Mouse (Mus musculus): ENCODE data around the gene Fstl3.
A peak's percentile ranks its signal among the peaks of the same experiment; 100 is the strongest.
"Not testable (repeated sequence)": the region's sequence is repeated elsewhere in the genome, so short reads cannot be mapped to it uniquely, and the experiment has no call there.

The Fstl3 gene

DNA sequence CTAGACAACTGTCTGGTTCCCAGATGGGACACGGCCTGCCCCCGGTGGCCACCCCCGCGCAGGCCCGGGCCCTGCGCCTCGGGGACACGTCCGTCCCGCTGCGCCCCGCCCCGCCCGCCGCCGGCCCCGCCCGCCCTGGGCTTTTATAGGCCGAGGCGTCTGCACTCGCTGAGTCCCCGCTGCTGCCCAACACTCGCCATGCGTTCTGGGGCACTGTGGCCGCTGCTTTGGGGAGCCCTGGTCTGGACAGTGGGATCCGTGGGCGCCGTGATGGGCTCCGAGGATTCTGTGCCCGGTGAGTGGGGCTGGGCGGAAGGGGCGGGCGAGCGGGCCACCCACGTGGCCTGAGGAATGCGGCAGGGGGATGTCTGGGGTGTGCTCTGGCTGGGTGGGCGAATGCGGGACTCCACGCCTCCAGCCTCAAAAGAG, at the start of gene Fstl3:
Gene Fstl3 (plus strand): TSS at position 170 of the 429 bp plus-strand sequence.
- no peak for DNase-seq (ENCODE audit: low spot score in 2 of 2)

DNA sequence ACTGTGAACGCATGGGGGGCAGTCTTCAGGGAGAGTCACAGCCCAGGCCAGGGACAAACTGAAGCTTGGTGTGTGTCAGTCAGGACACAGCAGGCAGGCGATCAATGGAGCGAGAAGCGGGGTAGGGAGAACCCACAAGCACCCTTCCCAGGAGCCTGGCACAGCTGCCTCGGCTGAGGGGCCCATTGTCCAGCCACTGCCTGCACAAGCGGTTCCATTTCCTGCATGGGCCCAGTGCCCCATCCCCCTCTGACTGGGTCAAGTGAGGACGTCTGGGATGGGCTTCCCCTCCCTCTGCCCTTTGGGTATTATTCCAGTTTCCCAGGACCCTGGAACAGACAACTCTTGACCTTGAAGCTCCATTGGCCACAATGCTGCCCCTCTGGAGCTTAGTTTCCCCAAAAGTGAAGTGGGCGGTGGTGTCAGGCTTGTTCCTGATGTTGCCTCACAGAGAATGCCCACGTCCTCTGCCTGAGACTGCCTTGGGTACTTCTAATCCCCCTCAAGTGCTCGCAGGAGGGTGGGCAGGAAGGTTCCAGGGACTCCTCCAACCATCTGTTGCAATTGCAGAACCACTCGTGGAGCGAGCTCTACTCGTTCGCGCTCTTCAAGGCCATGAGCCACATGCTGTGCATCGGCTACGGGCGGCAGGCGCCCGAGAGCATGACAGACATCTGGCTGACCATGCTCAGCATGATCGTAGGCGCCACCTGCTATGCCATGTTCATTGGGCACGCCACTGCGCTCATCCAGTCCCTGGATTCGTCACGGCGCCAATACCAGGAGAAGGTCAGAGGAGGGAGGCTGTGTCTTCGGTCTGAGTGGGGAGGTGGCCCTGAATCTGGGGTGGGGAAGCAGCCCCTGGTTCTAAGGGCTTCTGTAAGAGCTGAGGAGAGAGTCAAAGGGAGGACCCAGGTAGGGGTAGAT, 48.5 kb upstream of the Fstl3 start:
- DNase-seq (ENCODE audit: low spot score in 2 of 2): peak; percentile 52 to 67

DNA sequence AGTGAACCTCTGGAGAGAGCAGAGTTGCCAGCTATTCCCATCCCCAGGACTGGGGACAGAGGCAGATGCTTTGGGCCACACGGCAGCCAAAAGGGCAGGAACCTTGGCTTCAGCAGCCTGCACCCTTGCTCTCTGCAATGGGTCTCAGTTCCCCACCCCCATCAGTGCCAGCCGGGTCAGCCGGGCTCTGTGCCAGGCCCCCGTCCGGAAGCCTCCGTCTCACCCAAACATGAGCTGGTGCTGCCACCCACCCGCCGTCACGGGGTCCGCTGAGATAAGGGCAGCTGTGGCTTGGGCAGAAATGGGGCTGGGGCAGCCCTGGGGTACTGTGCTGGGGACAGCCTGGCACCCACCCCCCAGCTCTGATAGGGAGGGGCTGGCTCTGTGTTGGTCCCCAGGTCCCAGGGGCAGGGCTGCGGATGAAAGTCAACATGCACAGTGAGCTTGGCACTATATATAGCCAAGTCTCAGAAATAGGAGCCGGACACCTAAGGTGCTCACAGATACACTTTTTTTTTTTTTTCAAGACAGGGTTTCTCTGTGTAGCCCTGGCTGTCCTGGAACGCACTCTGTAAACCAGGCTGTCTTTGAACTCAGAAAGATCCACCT, 47.6 kb upstream of the Fstl3 start:
- DNase-seq (ENCODE audit: low spot score in 2 of 2): no peak

- peak; percentile 63 to 65 for DNase-seq (ENCODE audit: low spot score in 2 of 2)
Observed at GRCm38 (mm10) chr10:79732500-79732899, 44.6 kb upstream of the Fstl3 start.

DNA sequence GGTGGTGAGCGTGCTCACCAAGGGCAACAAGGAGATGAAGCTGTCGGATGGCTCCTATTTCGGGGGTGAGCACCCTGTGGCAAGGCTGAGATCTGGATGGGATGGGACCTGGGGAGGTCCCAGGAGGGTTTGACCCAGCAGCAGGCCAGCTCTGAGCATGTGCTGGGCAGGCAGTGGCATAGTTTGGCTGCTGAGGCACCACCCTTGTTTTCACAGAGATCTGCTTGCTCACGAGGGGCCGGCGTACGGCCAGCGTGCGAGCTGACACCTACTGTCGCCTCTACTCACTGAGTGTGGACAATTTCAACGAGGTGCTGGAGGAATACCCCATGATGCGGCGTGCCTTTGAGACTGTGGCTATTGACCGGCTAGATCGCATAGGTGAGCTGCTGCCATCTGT, 43.2 kb upstream of the Fstl3 start:
- no peak for DNase-seq (ENCODE audit: low spot score in 2 of 2)

GRCm38 (mm10) chr10:79735361-79735760, 41.7 kb upstream of the Fstl3 start:
- no peak for DNase-seq (ENCODE audit: low spot score in 2 of 2)

DNA sequence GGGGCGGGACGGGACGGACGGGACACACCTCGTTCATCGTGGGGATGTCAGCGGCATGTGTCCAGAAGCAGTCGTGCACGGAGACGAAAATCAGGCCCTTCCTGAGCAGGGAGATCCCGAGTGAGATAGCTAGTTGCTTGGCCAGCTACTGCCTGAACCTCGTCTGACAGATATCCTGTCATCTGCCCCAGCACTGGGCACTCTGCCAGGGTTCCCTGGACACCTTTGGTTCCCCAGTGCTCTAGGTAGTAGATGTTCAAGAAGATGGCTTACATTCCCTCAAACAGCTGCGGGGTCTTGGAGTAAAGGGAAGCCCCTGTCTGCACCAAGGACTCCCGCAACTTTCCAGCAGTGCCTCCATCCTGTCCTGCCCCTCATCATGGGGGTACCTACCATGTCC, 40.4 kb upstream of the Fstl3 start:
- no peak for DNase-seq (ENCODE audit: low spot score in 2 of 2)

DNA sequence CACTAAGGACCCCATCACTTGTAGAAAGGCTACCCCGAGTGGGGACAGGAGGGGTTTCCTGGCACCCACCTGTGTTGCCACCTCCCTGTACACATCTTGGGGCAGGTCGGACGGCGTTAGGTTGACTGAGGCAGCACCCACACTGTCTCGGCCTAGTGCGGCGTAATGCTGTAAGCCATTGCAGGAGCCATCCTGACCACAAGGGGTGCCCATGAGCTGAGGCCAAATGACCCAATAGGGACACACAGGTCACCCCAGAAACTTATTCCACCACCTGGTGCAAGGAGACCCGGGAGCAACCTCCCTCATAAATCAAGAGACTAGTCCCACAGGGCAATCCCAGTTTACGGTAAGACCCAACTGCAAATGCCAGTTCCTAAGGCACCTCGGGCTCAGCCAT, 38.8 kb upstream of the Fstl3 start:
- DNase-seq (ENCODE audit: low spot score in 2 of 2): no peak

DNA sequence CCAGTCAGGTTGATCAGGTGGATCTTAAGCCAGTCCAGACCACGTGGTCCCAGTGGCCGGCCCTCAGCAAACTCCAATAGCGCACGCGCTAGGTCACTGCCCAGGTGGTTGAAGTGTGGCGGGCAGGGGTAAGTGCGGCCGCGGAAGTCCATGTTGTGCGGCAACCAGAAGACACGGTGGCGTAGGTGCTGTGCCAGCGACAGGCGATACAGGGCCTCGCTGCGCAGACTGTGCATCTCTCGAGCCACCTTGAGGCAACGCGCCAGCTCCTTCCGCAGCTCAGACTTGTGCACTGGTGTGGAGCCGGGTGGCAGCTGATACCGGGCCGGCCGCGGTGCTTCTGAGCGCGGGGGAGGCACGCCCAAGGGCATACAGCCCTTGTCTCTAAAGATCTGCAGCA, 37.8 kb upstream of the Fstl3 start:
- DNase-seq (ENCODE audit: low spot score in 2 of 2): no peak

GRCm38 (mm10) chr10:79740863-79741262, 36.2 kb upstream of the Fstl3 start:
- DNase-seq (ENCODE audit: low spot score in 2 of 2): no peak

DNA sequence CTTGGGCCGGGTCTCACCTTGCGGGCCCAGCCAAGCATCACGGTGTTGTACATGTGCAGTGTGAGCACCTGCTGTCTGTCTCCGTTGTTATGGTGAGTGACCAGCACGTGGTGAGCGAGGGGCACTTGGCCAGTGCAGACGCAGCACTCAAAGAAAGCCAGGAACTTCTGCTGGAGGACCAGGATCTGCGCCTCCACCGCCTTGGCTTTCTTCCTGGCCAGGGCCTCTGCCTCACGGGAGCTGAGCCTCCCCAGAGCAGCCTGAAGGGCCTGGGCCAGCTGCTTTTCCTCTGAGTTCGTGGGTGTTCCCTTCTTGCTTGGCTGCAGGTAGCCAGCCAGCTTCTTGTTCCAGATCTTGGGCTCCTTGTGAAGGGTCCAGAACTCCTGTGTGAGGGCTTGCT, 33.9 kb upstream of the Fstl3 start:
- no peak for DNase-seq (ENCODE audit: low spot score in 2 of 2)

DNA sequence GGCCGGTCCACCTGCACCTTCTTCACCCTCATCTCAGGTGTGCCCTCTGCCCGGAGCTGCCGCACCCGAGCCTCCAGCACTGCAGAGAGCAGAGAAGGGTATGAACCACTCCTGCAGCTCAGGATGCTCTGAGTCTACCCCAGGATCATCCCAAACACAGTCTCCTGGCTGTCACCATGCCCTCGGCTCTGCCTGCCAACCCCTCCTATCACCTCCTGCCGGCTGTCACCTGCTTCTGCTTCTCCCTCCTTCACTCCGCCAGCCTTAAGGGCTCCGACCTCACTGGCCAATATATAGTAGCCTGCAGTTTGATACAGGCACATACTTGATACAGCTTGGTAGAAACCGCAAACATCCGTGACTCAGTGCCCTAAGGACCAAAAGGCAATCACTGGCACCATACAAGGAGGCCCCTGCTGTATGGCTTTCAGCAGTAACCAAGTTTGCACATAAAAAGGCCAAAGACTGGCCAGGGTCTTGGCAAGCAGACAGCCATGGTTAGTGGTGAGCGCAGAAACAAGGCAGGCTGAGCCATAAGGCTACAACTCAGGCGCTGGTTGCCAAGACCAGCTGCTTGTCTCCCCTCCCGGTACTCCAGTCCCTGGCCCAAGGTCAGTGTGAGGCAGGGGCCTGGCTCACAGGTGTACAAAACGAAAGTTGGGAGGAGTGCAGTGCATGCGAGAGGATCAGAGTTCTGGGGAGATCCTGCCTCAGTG, 33.3 kb upstream of the Fstl3 start:
- DNase-seq (ENCODE audit: low spot score in 2 of 2): no peak

- no peak for DNase-seq (ENCODE audit: low spot score in 2 of 2)
Observed at GRCm38 (mm10) chr10:79745411-79745810, 31.7 kb upstream of the Fstl3 start.

GRCm38 (mm10) chr10:79745898-79746773, 30.9 kb upstream of the Fstl3 start, which contains the start of gene Polrmt:
Gene Polrmt, minus strand, starts transcription at chr10:79746581.
- peak; percentile 97 to 98 for DNase-seq (ENCODE audit: low spot score in 2 of 2)

DNA sequence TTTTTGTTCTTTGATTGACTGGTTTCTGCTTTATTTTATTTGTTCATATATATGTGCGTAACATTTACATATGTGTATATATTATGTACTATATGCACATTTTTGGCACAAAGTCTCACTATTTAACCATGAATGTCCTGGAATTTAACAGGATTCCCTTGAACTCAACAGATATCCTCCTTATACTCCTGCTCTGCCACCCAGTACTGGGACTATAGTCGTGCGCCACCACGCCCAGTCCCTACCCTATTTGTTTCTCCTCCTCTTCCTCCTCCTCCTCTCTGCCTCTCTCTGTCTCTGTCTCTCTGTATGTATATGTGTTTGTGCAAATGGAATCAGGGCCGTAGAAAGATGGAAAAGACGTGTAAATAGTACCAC, 30.3 kb upstream of the Fstl3 start:
- DNase-seq (ENCODE audit: low spot score in 2 of 2): no peak

GRCm38 (mm10) chr10:79748496-79748895, 28.6 kb upstream of the Fstl3 start:
- DNase-seq (ENCODE audit: low spot score in 2 of 2): no peak

GRCm38 (mm10) chr10:79754856-79755516, 22.1 kb upstream of the Fstl3 start, which contains the start of gene Fgf22:
Gene Fgf22, plus strand, starts transcription at chr10:79755076.
- peak; percentile 74 to 83 for DNase-seq (ENCODE audit: low spot score in 2 of 2)

DNA sequence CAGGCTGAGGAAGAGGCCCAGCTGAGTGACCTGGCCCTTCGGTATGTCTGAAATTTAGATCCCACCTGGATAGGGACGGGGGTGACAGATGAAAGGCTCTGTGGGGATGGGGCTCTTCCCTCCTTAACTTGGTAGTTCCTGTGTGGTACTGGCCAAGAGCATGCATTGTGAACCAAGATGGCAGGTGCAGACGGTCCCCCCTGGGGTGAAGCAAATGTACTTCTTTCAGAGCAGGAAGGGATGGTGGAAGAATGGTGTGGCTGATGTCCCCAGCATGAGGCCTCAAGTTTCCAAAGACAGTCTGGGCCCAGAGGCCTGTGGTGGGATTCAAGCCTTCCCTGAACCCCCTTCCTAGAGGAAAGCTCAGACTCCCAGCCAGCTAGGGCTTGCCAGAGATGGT, 21.2 kb upstream of the Fstl3 start:
- DNase-seq (ENCODE audit: low spot score in 2 of 2): no peak

GRCm38 (mm10) chr10:79756660-79757059, 20.4 kb upstream of the Fstl3 start:
- DNase-seq (ENCODE audit: low spot score in 2 of 2): no peak

DNA sequence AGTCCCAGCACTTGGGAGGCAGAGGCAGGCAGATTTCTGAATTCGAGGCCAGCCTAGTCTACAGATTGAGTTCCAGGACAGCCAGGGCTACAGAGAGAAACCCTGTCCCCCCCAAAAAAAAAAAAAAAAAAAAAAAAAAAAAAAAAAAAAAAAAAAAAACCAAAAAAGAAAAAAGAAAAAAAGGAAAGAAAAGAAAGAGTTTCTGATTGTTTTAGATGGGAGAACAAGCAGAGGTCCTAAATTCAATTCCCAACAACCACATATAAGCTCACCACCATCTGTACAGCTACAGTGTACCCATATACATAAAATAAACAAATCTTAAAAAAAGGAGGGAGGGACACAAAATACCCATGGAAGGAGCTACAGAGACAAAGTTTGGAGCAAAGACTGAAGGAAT, 17.4 kb upstream of the Fstl3 start:
- DNase-seq (ENCODE audit: low spot score in 2 of 2): not testable (repeated sequence)

DNA sequence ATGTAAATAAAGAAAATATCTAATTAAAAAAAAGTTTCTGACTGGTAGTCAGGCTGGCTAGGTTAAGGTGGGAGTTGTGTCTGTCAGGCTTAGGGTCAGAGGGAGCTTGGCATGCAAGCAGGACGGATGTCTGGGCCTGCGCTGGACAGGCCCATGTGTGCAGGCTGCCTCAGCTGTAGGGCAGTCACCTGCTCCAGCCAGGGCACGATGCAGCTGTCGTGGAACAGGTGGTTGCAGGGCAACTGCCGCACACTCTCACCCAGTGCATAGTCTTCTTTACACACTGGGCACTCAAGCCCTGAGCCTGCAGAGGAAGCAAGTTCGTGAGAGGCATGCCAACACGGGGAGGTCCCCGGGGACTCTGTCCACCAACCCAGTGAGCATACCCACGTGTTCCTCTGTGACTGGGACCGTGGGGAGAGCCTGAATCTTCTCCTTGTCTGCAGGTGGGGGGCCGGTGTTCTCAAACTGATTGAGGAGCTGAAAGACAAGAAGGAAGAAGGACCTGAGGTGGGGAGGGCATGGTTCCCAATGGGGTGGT, 16.4 kb upstream of the Fstl3 start:
- no peak for DNase-seq (ENCODE audit: low spot score in 2 of 2)

Measured in right cerebral cortex, adult 2 months (tissue).